Mouse (Mus musculus): ENCODE measurements around the gene Fitm1.

Gene Fitm1

GRCm38 (mm10) chr14:55596036-55596690, 20.7 kb downstream of the Fitm1 start:
- DNase-seq (ENCODE audit: low read depth, low spot score) = no peak

GRCm38 (mm10) chr14:55598521-55599390, 23.3 kb downstream of the Fitm1 start:
- no peak for DNase-seq (ENCODE audit: low read depth, low spot score)

- DNase-seq (ENCODE audit: low read depth, low spot score) = no peak
These were observed 27.8 kb downstream of the Fitm1 start, which contains the start of gene Irf9 for GRCm38 (mm10) chr14:55603271-55603632. Irf9 (plus strand) TSS chr14:55603571.

- peak; percentile 99 for DNase-seq (ENCODE audit: low read depth, low spot score)
These were observed 28.5 kb downstream of the Fitm1 start for GRCm38 (mm10) chr14:55603633-55604576.

GRCm38 (mm10) chr14:55604823-55605222, 29.4 kb downstream of the Fitm1 start:
- peak; percentile 29 for DNase-seq (ENCODE audit: low read depth, low spot score)

- DNase-seq (ENCODE audit: low read depth, low spot score) = no peak
These were observed 30.5 kb downstream of the Fitm1 start for GRCm38 (mm10) chr14:55605743-55606459.

- no peak for DNase-seq (ENCODE audit: low read depth, low spot score)
These were observed 32.9 kb downstream of the Fitm1 start for GRCm38 (mm10) chr14:55608339-55608738.

GRCm38 (mm10) chr14:55613346-55613745, 37.9 kb downstream of the Fitm1 start:
- DNase-seq (ENCODE audit: low read depth, low spot score) = no peak

GRCm38 (mm10) chr14:55614565-55615178, 39.3 kb downstream of the Fitm1 start:
- no peak for DNase-seq (ENCODE audit: low read depth, low spot score)

GRCm38 (mm10) chr14:55615876-55616275, 40.5 kb downstream of the Fitm1 start:
- DNase-seq (ENCODE audit: low read depth, low spot score) = no peak

- no peak for DNase-seq (ENCODE audit: low read depth, low spot score)
These were observed 41.4 kb downstream of the Fitm1 start for GRCm38 (mm10) chr14:55616844-55617243.

- DNase-seq (ENCODE audit: low read depth, low spot score) = peak; percentile 97
These were observed 42.4 kb downstream of the Fitm1 start, which contains the start of gene Rec8 for GRCm38 (mm10) chr14:55617822-55618221. Rec8 (plus strand) TSS chr14:55618037.

GRCm38 (mm10) chr14:55618486-55619195, 43.2 kb downstream of the Fitm1 start:
- DNase-seq (ENCODE audit: low read depth, low spot score) = no peak
